In the genomic region with DNA sequence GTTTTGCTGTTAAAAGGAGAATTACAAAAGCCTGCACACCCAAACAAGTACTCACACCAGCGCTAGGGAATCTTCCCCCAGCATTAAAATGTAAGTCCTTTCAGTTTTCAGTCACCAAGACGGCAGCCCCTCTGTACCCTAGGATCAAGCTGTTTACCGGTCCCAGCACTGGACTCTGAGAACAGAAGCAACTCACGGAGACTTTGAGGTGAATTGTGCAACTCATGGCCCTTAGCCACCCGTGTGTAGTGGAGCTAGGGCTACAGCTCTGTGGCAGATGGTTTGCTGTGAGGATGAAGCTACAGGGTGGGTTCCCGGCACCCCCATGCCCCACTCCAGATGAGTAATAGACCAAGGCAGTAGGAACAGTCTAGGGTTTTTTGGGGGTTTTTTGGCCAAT, we compare ENCODE assay signal across 23 mouse cellular contexts. TPM values are rescaled to one million over a fixed set of nuclear protein-coding genes. Genes with fewer than 3 reads are reported as not detected.
DNase-seq lines count a peak whose midpoint lies in the region; ATAC-seq lines count a peak whose summit lies in the region.
"Had no signal": no experiment of that assay in that cellular context is flagged by ENCODE, and none has a peak within 500 bp of the region (broad histone marks: within the 10 kb centered on the region; RNA-seq: fewer than 3 reads in every experiment).

No protein-coding gene starts in this region.

- H3K9ac ChIP-seq in forebrain, embryonic 15.5 days (replicated peaks) = no peak overlapping the region
- no peak overlapping the region for H3K9ac ChIP-seq in hindbrain, embryonic 16.5 days (ENCODE audit: low read depth, low read length)
- no peak overlapping the region for H3K9ac ChIP-seq in hindbrain, embryonic 13.5 days
- H3K9ac ChIP-seq in midbrain, embryonic 13.5 days (replicated peaks) = no peak overlapping the region
- H3K9ac ChIP-seq in intestine, embryonic 15.5 days = no peak overlapping the region
- H3K9ac ChIP-seq: embryonic facial prominence, embryonic 15.5 days; forebrain, embryonic 12.5 days; heart, embryonic 15.5 days had no signal

- H3K27me3 ChIP-seq in forebrain, embryonic 10.5 days (ENCODE audit: poor library complexity, severe bottlenecking) = no peaks in the 10 kb centered on the region
- H3K27me3 ChIP-seq in forebrain, embryonic 15.5 days = no peaks in the 10 kb centered on the region
- no peaks in the 10 kb centered on the region for H3K27me3 ChIP-seq in hindbrain, embryonic 16.5 days (replicated peaks; ENCODE audit: control insufficient read depth, insufficient read depth, low read length)
- H3K27me3 ChIP-seq in hindbrain, embryonic 13.5 days = no peaks in the 10 kb centered on the region
- no peaks in the 10 kb centered on the region for H3K27me3 ChIP-seq in midbrain, embryonic 10.5 days (ENCODE audit: low read depth, poor library complexity, severe bottlenecking)
- H3K27me3 ChIP-seq in midbrain, embryonic 13.5 days = no peaks in the 10 kb centered on the region
- no peaks in the 10 kb centered on the region for H3K27me3 ChIP-seq in intestine, embryonic 15.5 days (replicated peaks)
- H3K27me3 ChIP-seq: embryonic facial prominence, embryonic 15.5 days; forebrain, embryonic 12.5 days; heart, embryonic 15.5 days had no signal

- H3K9me3 ChIP-seq in forebrain, embryonic 10.5 days = no peaks in the 10 kb centered on the region
- H3K9me3 ChIP-seq in forebrain, embryonic 15.5 days = no peaks in the 10 kb centered on the region
- H3K9me3 ChIP-seq in hindbrain, embryonic 16.5 days (ENCODE audit: control insufficient read depth, low read length) = no peaks in the 10 kb centered on the region
- no peaks in the 10 kb centered on the region for H3K9me3 ChIP-seq in hindbrain, embryonic 13.5 days
- H3K9me3 ChIP-seq in midbrain, embryonic 10.5 days (replicated peaks) = no peaks in the 10 kb centered on the region
- no peaks in the 10 kb centered on the region for H3K9me3 ChIP-seq in midbrain, embryonic 13.5 days
- H3K9me3 ChIP-seq in intestine, embryonic 15.5 days = no peaks in the 10 kb centered on the region
- H3K9me3 ChIP-seq: embryonic facial prominence, embryonic 15.5 days; forebrain, embryonic 12.5 days; heart, embryonic 10.5 days; heart, embryonic 15.5 days had no signal

- no peak for ATAC-seq in forebrain, embryonic 15.5 days (replicated peaks)
- 0 out of 2 replicates have a peak, but pooled peaks have one; percentile 26 for ATAC-seq in hindbrain, embryonic 16.5 days
- ATAC-seq in hindbrain, embryonic 13.5 days (ENCODE audit: low FRiP score) = no peak
- no peak for ATAC-seq in midbrain, embryonic 13.5 days
- ATAC-seq in intestine, embryonic 15.5 days = no peak
- ATAC-seq: hindbrain, postnatal 0 days had no signal

- peaks cover 6% of the 10 kb centered on the region for H3K36me3 ChIP-seq in forebrain, embryonic 10.5 days (replicated peaks)
- no peaks in the 10 kb centered on the region for H3K36me3 ChIP-seq in forebrain, embryonic 15.5 days
- no peaks in the 10 kb centered on the region for H3K36me3 ChIP-seq in hindbrain, embryonic 16.5 days (ENCODE audit: control insufficient read depth, insufficient read depth, low read length)
- no peaks in the 10 kb centered on the region for H3K36me3 ChIP-seq in hindbrain, embryonic 13.5 days
- no peaks in the 10 kb centered on the region for H3K36me3 ChIP-seq in midbrain, embryonic 10.5 days
- no peaks in the 10 kb centered on the region for H3K36me3 ChIP-seq in midbrain, embryonic 13.5 days
- no peaks in the 10 kb centered on the region for H3K36me3 ChIP-seq in intestine, embryonic 15.5 days
- H3K36me3 ChIP-seq: embryonic facial prominence, embryonic 15.5 days; forebrain, embryonic 12.5 days; heart, embryonic 10.5 days; heart, embryonic 15.5 days had no signal

- no peak for DNase-seq in forebrain, embryonic 10.5 days (ENCODE audit: extremely low spot score, low spot score)
- DNase-seq in midbrain, embryonic 10.5 days (ENCODE audit: low spot score) = no peak
- DNase-seq in adipocyte (ENCODE audit: low spot score) = peak; percentile 33
- DNase-seq: adrenal gland, adult 2 months; adrenal gland, postnatal 36 days; cerebellum, adult 2 months; cerebellum, postnatal 10 days; embryo, embryonic 11 days; gastrocnemius, adult 2 months; gastrocnemius, postnatal 25 days; heart, adult 18-20 months; heart, postnatal 14 days had no signal

- H3K4me3 ChIP-seq in forebrain, embryonic 10.5 days = no peak overlapping the region
- H3K4me3 ChIP-seq in forebrain, embryonic 15.5 days = no peak overlapping the region
- H3K4me3 ChIP-seq in hindbrain, embryonic 16.5 days (ENCODE audit: low read length) = no peak overlapping the region
- no peak overlapping the region for H3K4me3 ChIP-seq in hindbrain, embryonic 13.5 days
- no peak overlapping the region for H3K4me3 ChIP-seq in midbrain, embryonic 10.5 days
- no peak overlapping the region for H3K4me3 ChIP-seq in midbrain, embryonic 13.5 days (replicated peaks)
- no peak overlapping the region for H3K4me3 ChIP-seq in intestine, embryonic 15.5 days (replicated peaks)
- H3K4me3 ChIP-seq: embryonic facial prominence, embryonic 15.5 days; erythroblast, embryonic 14.5 days; forebrain, embryonic 12.5 days; gastrocnemius, adult 2 months; heart, embryonic 10.5 days; heart, embryonic 15.5 days had no signal

- no peak overlapping the region for H3K4me2 ChIP-seq in forebrain, embryonic 15.5 days (replicated peaks)
- H3K4me2 ChIP-seq in hindbrain, embryonic 16.5 days (ENCODE audit: low read length) = no peak overlapping the region
- no peak overlapping the region for H3K4me2 ChIP-seq in hindbrain, embryonic 13.5 days
- H3K4me2 ChIP-seq in midbrain, embryonic 13.5 days (replicated peaks) = no peak overlapping the region
- no peak overlapping the region for H3K4me2 ChIP-seq in intestine, embryonic 15.5 days (replicated peaks)
- H3K4me2 ChIP-seq: embryonic facial prominence, embryonic 15.5 days; forebrain, embryonic 12.5 days; heart, embryonic 15.5 days had no signal

- peaks cover 23% of the 10 kb centered on the region for H3K4me1 ChIP-seq in forebrain, embryonic 10.5 days
- peaks cover 13% of the 10 kb centered on the region for H3K4me1 ChIP-seq in forebrain, embryonic 15.5 days
- peaks cover 2% of the 10 kb centered on the region; the same call in 1 of the 2 replicates for H3K4me1 ChIP-seq in hindbrain, embryonic 16.5 days (ENCODE audit: control insufficient read depth, insufficient read depth, low read depth, low read length)
- peaks cover 23% of the 10 kb centered on the region for H3K4me1 ChIP-seq in hindbrain, embryonic 13.5 days (replicated peaks)
- peaks cover 22% of the 10 kb centered on the region for H3K4me1 ChIP-seq in midbrain, embryonic 10.5 days
- peaks cover 16% of the 10 kb centered on the region for H3K4me1 ChIP-seq in midbrain, embryonic 13.5 days (replicated peaks)
- H3K4me1 ChIP-seq in intestine, embryonic 15.5 days (replicated peaks) = no peaks in the 10 kb centered on the region; the same call in 1 of the 2 replicates
- H3K4me1 ChIP-seq: embryonic facial prominence, embryonic 15.5 days had no signal

- H3K27ac ChIP-seq in forebrain, embryonic 10.5 days = 0 out of 2 replicates have a peak overlapping the region, but pooled peaks have one; percentile 51
- H3K27ac ChIP-seq in forebrain, embryonic 15.5 days (replicated peaks) = no peak overlapping the region
- H3K27ac ChIP-seq in hindbrain, embryonic 16.5 days (ENCODE audit: low read depth, low read length) = no peak overlapping the region
- H3K27ac ChIP-seq in hindbrain, embryonic 13.5 days = no peak overlapping the region
- H3K27ac ChIP-seq in midbrain, embryonic 10.5 days (replicated peaks) = 0 out of 2 replicates have a peak overlapping the region, but pooled peaks have one; percentile 14
- no peak overlapping the region for H3K27ac ChIP-seq in midbrain, embryonic 13.5 days
- no peak overlapping the region for H3K27ac ChIP-seq in intestine, embryonic 15.5 days
- H3K27ac ChIP-seq: embryonic facial prominence, embryonic 15.5 days; forebrain, embryonic 12.5 days; gastrocnemius, adult 2 months; heart, embryonic 10.5 days; heart, embryonic 15.5 days; hindbrain, postnatal 0 days had no signal

- WGBS in forebrain, embryonic 10.5 days = 56% methylated on average over 6 of the region's 6 CpGs
- whole genome bisulfite sequencing in forebrain, embryonic 15.5 days = 50% methylated on average over 6 of the region's 6 CpGs
- 41% methylated on average over 6 of the region's 6 CpGs for WGBS in hindbrain, embryonic 16.5 days
- 41% methylated on average over 6 of the region's 6 CpGs for WGBS in hindbrain, embryonic 13.5 days
- 48% methylated on average over 6 of the region's 6 CpGs for WGBS in midbrain, embryonic 10.5 days
- 43% methylated on average over 6 of the region's 6 CpGs for WGBS in midbrain, embryonic 13.5 days
- WGBS in intestine, embryonic 15.5 days = 64% methylated on average over 6 of the region's 6 CpGs

RNA-seq across cellular contexts. Expression of a gene that starts 55.9 kb away (rescaled TPM):
- polyA plus RNA-seq in forebrain, embryonic 10.5 days (2016; fragmentation: Nextera tagmentation; extraction: Ambion mirVana) = 51.4 and 52.7 TPM in 2 replicates
- polyA plus RNA-seq in forebrain, embryonic 15.5 days (2015; fragmentation: Nextera tagmentation; extraction: Ambion mirVana) = 111 and 113 TPM in 2 replicates
- 57.4 and 68.0 TPM in 2 replicates for polyA plus RNA-seq in hindbrain, embryonic 16.5 days (2015; fragmentation: Nextera tagmentation; extraction: Ambion mirVana)
- polyA plus RNA-seq in hindbrain, embryonic 13.5 days (2015; fragmentation: Nextera tagmentation; extraction: Ambion mirVana) = 86.4 and 89.0 TPM in 2 replicates
- polyA plus RNA-seq in midbrain, embryonic 10.5 days (2016; fragmentation: Nextera tagmentation; extraction: Ambion mirVana) = 47.2 and 56.2 TPM in 2 replicates
- 98.7 and 111 TPM in 2 replicates for polyA plus RNA-seq in midbrain, embryonic 13.5 days (2015; fragmentation: Nextera tagmentation; extraction: Ambion mirVana)
- 46.2 and 47.0 TPM in 2 replicates for polyA plus RNA-seq in intestine, embryonic 15.5 days (2015; fragmentation: Nextera tagmentation; extraction: Ambion mirVana)

Comparison
In these comparisons a context has a peak if more than half of its experiments do, and no peak if none do; other contexts are left out.
1. H3K27ac ChIP-seq: peak in forebrain, embryonic 10.5 days (single experiment) and midbrain, embryonic 10.5 days (single experiment); none in forebrain, embryonic 15.5 days (single experiment), hindbrain, embryonic 16.5 days (single experiment), hindbrain, embryonic 13.5 days (single experiment), midbrain, embryonic 13.5 days (single experiment) and intestine, embryonic 15.5 days (single experiment).